Mouse (Mus musculus) E14TG2a.4 (cell line): ENCODE results near the gene Ctnna3.
"Not testable (repeated sequence)": the region's sequence is repeated elsewhere in the genome, so short reads cannot be mapped to it uniquely, and the experiment has no call there.

Experiments
- CTCF ChIP-seq: conservative IDR thresholded peaks from 2 replicates; pipeline ENCODE4 v1.5.1; 2014; ENCODE audit warnings: low read length
- NANOG ChIP-seq: IDR thresholded peaks from 2 replicates; pipeline ENCODE4 v1.6.1; 2014; ENCODE audit warnings: borderline replicate concordance, low read length, mixed read lengths

GRCm38 (mm10) chr10:64225826-64226225, 795.9 kb downstream of the Ctnna3 start:
- not testable (repeated sequence) for TF ChIP-seq CTCF, NANOG
